Mouse (Mus musculus): Measurements from ENCODE around the gene Ccnq. TPM values are rescaled to one million over a fixed set of nuclear protein-coding genes. Genes with fewer than 3 reads are reported as not detected.

The Ccnq gene
- 19.5 TPM for total RNA-seq (2023)

DNA sequence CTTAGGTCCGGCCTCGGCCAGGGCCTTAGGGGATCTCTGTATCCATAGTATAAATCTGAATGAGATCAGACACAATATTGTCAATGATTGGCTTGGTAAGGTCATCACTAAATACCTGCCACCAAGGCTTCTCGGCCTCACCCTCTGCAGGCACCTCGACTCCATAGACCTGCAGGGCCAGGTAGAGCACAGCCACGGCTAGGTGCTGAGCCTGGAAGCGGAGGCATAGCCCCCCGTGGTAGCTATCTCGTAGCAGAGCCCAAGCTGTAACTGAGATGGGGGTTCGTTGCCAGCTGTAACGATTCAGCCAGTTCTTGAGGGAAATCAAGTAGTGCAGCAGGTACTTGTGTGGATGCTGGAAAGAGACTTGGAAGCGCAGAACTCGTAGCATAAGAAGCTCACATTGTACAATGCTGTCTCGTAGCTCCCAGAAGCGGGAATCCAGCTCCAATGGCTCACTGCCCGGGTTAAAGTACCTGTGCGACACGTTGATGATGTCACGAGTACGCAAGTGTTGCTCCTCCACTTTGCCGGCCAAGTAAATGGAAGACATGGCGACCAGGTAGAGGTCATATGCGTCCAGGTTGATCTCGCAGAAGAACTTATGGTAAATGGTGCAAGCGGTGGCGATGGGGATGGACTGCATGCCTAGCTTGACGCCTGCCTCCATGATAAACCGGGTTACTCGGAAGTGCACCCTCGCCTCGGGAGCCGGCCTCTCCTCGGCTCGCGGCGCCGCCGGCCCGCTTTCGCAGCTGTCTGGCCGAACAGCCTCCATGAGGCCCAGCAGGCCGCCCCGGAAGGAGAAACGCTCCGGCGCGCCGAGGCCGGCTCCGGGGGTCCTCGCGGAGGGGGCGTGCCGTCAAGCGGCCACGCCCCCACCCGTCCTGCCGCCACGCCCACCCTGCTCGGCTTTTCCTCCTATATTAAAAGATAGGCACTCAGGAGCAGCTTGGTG, at the start of gene Ccnq:
Ccnq (minus strand) TSS at position 845 of the 958 bp plus-strand sequence.

Other genes with a start within 250 kb of the Ccnq start
- not detected for gene Sebox, start 248.3 kb downstream of the Ccnq start, total RNA-seq (2023)
- 16.6 TPM for gene Tmem199, start 239.6 kb downstream of the Ccnq start, total RNA-seq (2023)
- 31.5 TPM for gene Poldip2, start 239.5 kb downstream of the Ccnq start, total RNA-seq (2023)
- gene Tnfaip1, start 215.4 kb downstream of the Ccnq start, total RNA-seq (2023): 14.0 TPM
- 34.2 TPM for gene Ift20, start 215.4 kb downstream of the Ccnq start, total RNA-seq (2023)
- gene Tmem97, start 201.0 kb downstream of the Ccnq start, total RNA-seq (2023): 7.1 TPM
- 70.7 TPM for gene Nlk, start 54.4 kb downstream of the Ccnq start, total RNA-seq (2023)
- 3.6 TPM for gene Lyrm9, start 74.9 kb upstream of the Ccnq start, total RNA-seq (2023)
- gene Nos2, start 169.1 kb upstream of the Ccnq start, total RNA-seq (2023): not detected
- gene Lgals9, start 233.2 kb upstream of the Ccnq start, total RNA-seq (2023): 110 TPM